ENCODE assay signal across 8 mouse cellular contexts in genomic region chr11:102430121-102431017, GRCm38 (mm10). TPM values are rescaled to one million over a fixed set of nuclear protein-coding genes. Genes with fewer than 3 reads are reported as not detected.
A peak's percentile ranks its signal among the peaks of the same experiment; 100 is the strongest.
DNase-seq lines count a peak whose midpoint lies in the region; ATAC-seq and TF ChIP-seq lines count a peak whose summit lies in the region.

Gene Grn (plus strand): TSS chr11:102430315.

- peak; percentile 97 for DNase-seq in ES-CJ7 (ENCODE audit: low read depth, low spot score)
- peak; percentile 99 for DNase-seq in heart, postnatal 0 days (ENCODE audit: low spot score)
- peak; percentile 88 to 94 for DNase-seq in kidney, postnatal 4 days
- peak; percentile 90 for DNase-seq in neural tube, embryonic 11.5 days (ENCODE audit: low spot score)

- H3K9me3 ChIP-seq in forebrain, embryonic 13.5 days (replicated peaks) = no peaks in the 10 kb centered on the region
- no peaks in the 10 kb centered on the region for H3K9me3 ChIP-seq in heart, postnatal 0 days (replicated peaks; ENCODE audit: control insufficient read depth, low read length)
- no peaks in the 10 kb centered on the region for H3K9me3 ChIP-seq in liver, embryonic 15.5 days (replicated peaks)
- H3K9me3 ChIP-seq in neural tube, embryonic 11.5 days (ENCODE audit: control insufficient read depth, low read length) = no peaks in the 10 kb centered on the region
- H3K9me3 ChIP-seq in stomach, embryonic 16.5 days (replicated peaks; ENCODE audit: control insufficient read depth, low read length) = no peaks in the 10 kb centered on the region

- peak within 1 kb of the TSS; percentile 93 for H3K4me2 ChIP-seq in forebrain, embryonic 13.5 days
- H3K4me2 ChIP-seq in heart, postnatal 0 days (ENCODE audit: low read depth, low read length) = peak within 1 kb of the TSS; percentile 99
- H3K4me2 ChIP-seq in liver, embryonic 15.5 days = peak within 1 kb of the TSS; percentile 97
- H3K4me2 ChIP-seq in neural tube, embryonic 11.5 days (ENCODE audit: low read depth) = peak within 1 kb of the TSS; percentile 99
- peak within 1 kb of the TSS; percentile 95 for H3K4me2 ChIP-seq in stomach, embryonic 16.5 days (ENCODE audit: low read depth, low read length)

- peak within 1 kb of the TSS; percentile 61 for H3K4me3 ChIP-seq in forebrain, embryonic 13.5 days
- H3K4me3 ChIP-seq in heart, postnatal 0 days (ENCODE audit: low read depth, low read length) = peak within 1 kb of the TSS; percentile 89
- peak within 1 kb of the TSS; percentile 67 for H3K4me3 ChIP-seq in liver, embryonic 15.5 days (replicated peaks)
- peak within 1 kb of the TSS; percentile 55 for H3K4me3 ChIP-seq in neural tube, embryonic 11.5 days (ENCODE audit: low read depth, low read length)
- peak within 1 kb of the TSS; percentile 73 for H3K4me3 ChIP-seq in stomach, embryonic 16.5 days (replicated peaks; ENCODE audit: low read length)

- TF ChIP-seq CTCF in heart, postnatal 0 days (IDR thresholded peaks at IDR 0.05; ENCODE audit: low read depth) = no peak

- peak within 1 kb of the TSS; percentile 70 for H3K9ac ChIP-seq in forebrain, embryonic 13.5 days
- peak within 1 kb of the TSS; percentile 66 for H3K9ac ChIP-seq in heart, postnatal 0 days (replicated peaks; ENCODE audit: low read depth, low read length)
- peak within 1 kb of the TSS; percentile 73 for H3K9ac ChIP-seq in liver, embryonic 15.5 days
- peak within 1 kb of the TSS; percentile 42 for H3K9ac ChIP-seq in neural tube, embryonic 11.5 days (ENCODE audit: low read length)
- H3K9ac ChIP-seq in stomach, embryonic 16.5 days (ENCODE audit: low read length) = peak within 1 kb of the TSS; percentile 79

- H3K27ac ChIP-seq in forebrain, embryonic 13.5 days = peak within 1 kb of the TSS; percentile 68
- H3K27ac ChIP-seq in heart, postnatal 0 days (ENCODE audit: low read depth) = peak within 1 kb of the TSS; percentile 91
- H3K27ac ChIP-seq in liver, embryonic 15.5 days (replicated peaks) = peak within 1 kb of the TSS; percentile 79
- H3K27ac ChIP-seq in neural tube, embryonic 11.5 days (ENCODE audit: low read depth, low read length) = peak within 1 kb of the TSS; percentile 35
- peak within 1 kb of the TSS; percentile 85 for H3K27ac ChIP-seq in stomach, embryonic 16.5 days (ENCODE audit: low read length)

- peaks cover 9% of the 10 kb centered on the region for H3K36me3 ChIP-seq in forebrain, embryonic 13.5 days (ENCODE audit: poor library complexity, severe bottlenecking)
- H3K36me3 ChIP-seq in heart, postnatal 0 days (replicated peaks; ENCODE audit: control insufficient read depth, insufficient read depth, low read length) = peaks cover 8% of the 10 kb centered on the region
- H3K36me3 ChIP-seq in liver, embryonic 15.5 days (replicated peaks) = peaks cover 5% of the 10 kb centered on the region
- peaks cover 5% of the 10 kb centered on the region for H3K36me3 ChIP-seq in neural tube, embryonic 11.5 days (ENCODE audit: control insufficient read depth, insufficient read depth, low read length)
- H3K36me3 ChIP-seq in stomach, embryonic 16.5 days (ENCODE audit: control insufficient read depth, insufficient read depth, low read length) = 0 out of 2 replicates have a peak, but pooled peaks cover 6% of the 10 kb centered on the region

- peak; percentile 86; the same call in 1 of the 2 replicates for TF ChIP-seq EP300 in heart, postnatal 0 days (IDR thresholded peaks at IDR 0.05; ENCODE audit: low read depth)

- H3K4me1 ChIP-seq in forebrain, embryonic 13.5 days = peaks cover 32% of the 10 kb centered on the region
- H3K4me1 ChIP-seq in heart, postnatal 0 days (ENCODE audit: control insufficient read depth, insufficient read depth) = peaks cover 16% of the 10 kb centered on the region; the same call in 1 of the 2 replicates
- peaks cover 42% of the 10 kb centered on the region for H3K4me1 ChIP-seq in liver, embryonic 15.5 days (replicated peaks)
- H3K4me1 ChIP-seq in neural tube, embryonic 11.5 days (ENCODE audit: control insufficient read depth, insufficient read depth, low read length) = no peaks in the 10 kb centered on the region
- peaks cover 21% of the 10 kb centered on the region for H3K4me1 ChIP-seq in stomach, embryonic 16.5 days (ENCODE audit: control insufficient read depth, insufficient read depth, low read length)

- peaks cover 11% of the 10 kb centered on the region; the same call in 1 of the 2 replicates for H3K27me3 ChIP-seq in forebrain, embryonic 13.5 days
- no peaks in the 10 kb centered on the region for H3K27me3 ChIP-seq in heart, postnatal 0 days (ENCODE audit: control insufficient read depth, insufficient read depth, low read length)
- peaks cover 39% of the 10 kb centered on the region for H3K27me3 ChIP-seq in liver, embryonic 15.5 days
- H3K27me3 ChIP-seq in neural tube, embryonic 11.5 days (ENCODE audit: control insufficient read depth, insufficient read depth, low read length) = no peaks in the 10 kb centered on the region
- no peaks in the 10 kb centered on the region for H3K27me3 ChIP-seq in stomach, embryonic 16.5 days (ENCODE audit: control insufficient read depth, insufficient read depth, low read length)

- 0% methylated on average over 29 of the region's 29 CpGs for WGBS in forebrain, embryonic 13.5 days
- 0% methylated on average over 29 of the region's 29 CpGs for WGBS in heart, postnatal 0 days
- under 1% methylated on average over 29 of the region's 29 CpGs for WGBS in liver, embryonic 15.5 days (ENCODE audit: insufficient replicate concordance)
- under 1% methylated on average over 28 of the region's 29 CpGs for WGBS in neural tube, embryonic 11.5 days
- under 1% methylated on average over 29 of the region's 29 CpGs for WGBS in stomach, embryonic 16.5 days

- ATAC-seq in cerebellum, adult (ENCODE audit: insufficient number of reproducible peaks, low FRiP score, low TSS enrichment) = peak; percentile 83
- peak; percentile 93 for ATAC-seq in forebrain, embryonic 13.5 days
- ATAC-seq in heart, postnatal 0 days (ENCODE audit: insufficient read depth, low read depth) = peak; percentile 93
- ATAC-seq in liver, embryonic 15.5 days (ENCODE audit: insufficient read depth) = peak; percentile 85
- ATAC-seq in neural tube, embryonic 11.5 days (ENCODE audit: insufficient read depth, low FRiP score, low TSS enrichment) = peak; percentile 83
- peak; percentile 94 for ATAC-seq in stomach, embryonic 16.5 days (ENCODE audit: insufficient read depth, low FRiP score)

RNA-seq across cellular contexts. Expression of gene Grn, which starts in this region (rescaled TPM):
- 49.5 and 53.9 TPM in 2 replicates for polyA plus RNA-seq in forebrain, embryonic 13.5 days (2015; fragmentation: Nextera tagmentation; extraction: Ambion mirVana)
- 134 and 162 TPM in 2 replicates for total RNA-seq in heart, postnatal 0 days (2014; rRNA removed; ENCODE audit: low replicate concordance)
- polyA plus RNA-seq in heart, postnatal 0 days (2015; fragmentation: Nextera tagmentation; extraction: Ambion mirVana) = 174 and 176 TPM in 2 replicates
- 94.8 and 121 TPM in 2 replicates for polyA plus RNA-seq in liver, embryonic 15.5 days (2015; fragmentation: Nextera tagmentation; extraction: Ambion mirVana)
- polyA plus RNA-seq in neural tube, embryonic 11.5 days (2014; fragmentation: Nextera tagmentation; extraction: Ambion mirVana) = 54.2 and 54.8 TPM in 2 replicates
- 187 and 207 TPM in 2 replicates for polyA plus RNA-seq in stomach, embryonic 16.5 days (2015; fragmentation: Nextera tagmentation; extraction: Ambion mirVana)

Comparison
In these comparisons a context has a peak if more than half of its experiments do, and no peak if none do; other contexts are left out.
1. Peak in every context shown above with its lines: DNase-seq, ATAC-seq, H3K4me3 ChIP-seq and H3K27ac ChIP-seq.
2. H3K27ac ChIP-seq: peak in every context shown above with its lines; median percentile 91 in heart, postnatal 0 days; 85 in stomach, embryonic 16.5 days; 79 in liver, embryonic 15.5 days; 68 in forebrain, embryonic 13.5 days; 35 in neural tube, embryonic 11.5 days.